Mouse (Mus musculus) lung, postnatal 0 days (tissue): ENCODE results near the gene Fmnl3.

Source experiments
- CTCF ChIP-seq: IDR thresholded peaks from 2 replicates; pipeline ENCODE4 v1.5.1; 2016; ENCODE audit warnings: antibody characterized with exemption, mild to moderate bottlenecking
- EP300 ChIP-seq: IDR thresholded peaks from 2 replicates; pipeline ENCODE4 v1.6.1; 2016; ENCODE audit warnings: antibody characterized with exemption, mild to moderate bottlenecking, control low read depth

DNA sequence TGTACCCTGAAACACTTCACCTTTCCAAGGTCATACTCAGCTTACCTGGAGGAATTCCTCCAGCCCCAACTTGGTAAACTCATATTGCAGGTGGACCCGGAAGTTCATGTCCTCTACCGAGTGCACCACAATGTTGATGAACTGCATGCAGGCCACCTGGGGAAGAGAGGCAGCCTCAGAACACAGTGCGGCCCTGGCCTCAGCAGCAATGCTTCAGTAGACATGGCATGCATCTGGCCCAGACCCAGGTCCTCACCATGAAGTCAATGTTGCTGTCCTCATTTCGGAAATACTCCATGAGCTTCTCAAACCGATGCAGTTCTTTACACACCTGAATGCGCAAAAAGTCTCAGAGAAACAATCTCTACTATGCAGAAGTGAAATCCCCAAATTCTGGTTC lies 44.7 kb downstream of the Fmnl3 start:
- TF ChIP-seq EP300, result no peak
- TF ChIP-seq CTCF, result no peak
